Mouse (Mus musculus) Patski (cell line): ENCODE measurements around the gene Astn2. TPM values are rescaled to one million over a fixed set of nuclear protein-coding genes. Genes with fewer than 3 reads are reported as not detected.
A peak's percentile ranks its signal among the peaks of the same experiment; 100 is the strongest.

Experiments
- ATAC-seq: fragments of 100-300 bp; one replicate; pipeline ENCODE4 v1.8.0; 2021
- CTCF ChIA-PET: fragments of 350-600 bp; sonication (Branson Sonifier 250); formaldehyde crosslinking; loops from one replicate; lab custom pipeline; 2022; ENCODE audit warnings: inconsistent platforms; lab: Charles Lee
- POLR2A ChIA-PET: fragments of 350-600 bp; sonication (Branson Sonifier 250); formaldehyde crosslinking; loops from one replicate; lab custom pipeline; 2022; ENCODE audit warnings: antibody characterized with exemption, inconsistent platforms; lab: Charles Lee
- DNase-seq: peaks from one replicate; pipeline ENCODE4 v3.0.0-alpha.2; 2011; ENCODE audit warnings: low read depth, low spot score
- H3K27me3 ChIP-seq: fragments of 371-371 bp; one replicate; pipeline ENCODE4 v1.5.1; 2021
- CTCF ChIP-seq: fragments of 100-300 bp; IDR thresholded peaks from one replicate; pipeline ENCODE4 v1.5.1; 2021
- in situ Hi-C: fragments of 300-500 bp; cut with MboI; formaldehyde crosslinking; loops from 3 replicates; pipeline ENCODE4 v1.11.1; 2018; ENCODE audit warnings: low pct_unique_long_range_greater_than_20kb, mixed read lengths
- polyA plus RNA-seq: library from polyadenylated mRNA; unstranded; gene quantifications from one replicate; pipeline ENCODE4 v1.2.3, GENCODE M21; 2021

Astn2 gene
- polyA plus RNA-seq, 1 experiment from 2014 or later: 0.19 TPM

DNA sequence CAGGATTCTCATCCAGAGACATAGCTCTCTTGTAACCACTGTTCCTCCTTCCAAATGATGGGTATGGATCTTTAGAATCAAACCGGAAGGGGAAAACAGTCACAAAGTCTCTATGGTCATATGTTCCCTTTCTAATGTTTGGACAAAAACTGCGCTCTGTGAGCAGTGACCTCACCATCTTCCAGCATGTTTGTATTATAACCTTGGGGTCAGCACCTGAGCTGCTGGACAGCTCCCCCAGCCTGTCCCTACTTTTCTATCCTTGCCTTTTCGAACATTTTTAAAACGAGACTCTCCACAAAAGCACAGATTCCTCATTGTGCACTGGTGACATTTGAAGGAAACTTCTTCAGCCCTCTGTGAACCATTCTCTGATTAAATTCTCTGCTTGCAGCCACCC, 5.3 kb downstream of the Astn2 start:
- ATAC-seq: no peak
- CTCF ChIA-PET: no interaction called here
- POLR2A ChIA-PET: no interaction called here
- DNase-seq: no peak
- in situ Hi-C loops: no loop called here
- TF ChIP-seq CTCF: no peak
- peaks cover 15% of the 10 kb centered on the region for H3K27me3 ChIP-seq

- no peak for TF ChIP-seq CTCF
- ChIA-PET CTCF (no interaction called here), POLR2A (no interaction called here)
- peaks cover 4% of the 10 kb centered on the region for H3K27me3 ChIP-seq
- ATAC-seq: no peak
- no peak for DNase-seq
- in situ Hi-C loops: no loop called here
These were observed 7.2 kb downstream of the Astn2 start for GRCm38 (mm10) chr4:66397216-66397615.

DNA sequence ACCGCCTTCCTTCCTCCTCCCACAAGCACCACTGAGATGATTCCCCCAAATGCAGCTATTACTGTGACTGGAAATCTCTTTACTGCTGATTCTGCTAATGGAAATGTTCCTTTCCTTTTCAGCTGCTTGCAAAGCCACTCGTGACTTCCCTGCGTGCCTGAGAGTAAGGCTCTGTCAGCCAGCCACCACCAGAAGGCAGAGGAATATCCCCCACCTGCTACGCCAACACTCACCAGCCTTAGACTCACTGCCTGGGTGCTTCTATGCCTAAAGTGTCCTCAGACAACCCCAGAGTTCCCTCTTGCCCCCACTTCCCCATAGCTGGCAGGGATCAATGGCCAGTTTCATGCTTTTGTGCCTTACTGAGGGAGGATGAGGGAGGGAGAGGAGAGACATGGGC, 11.1 kb downstream of the Astn2 start:
- ChIA-PET POLR2A (no interaction called here), CTCF (no interaction called here)
- no peak for TF ChIP-seq CTCF
- no peak for DNase-seq
- ATAC-seq: no peak
- H3K27me3 ChIP-seq: no peaks in the 10 kb centered on the region
- in situ Hi-C loops: no loop called here

DNA sequence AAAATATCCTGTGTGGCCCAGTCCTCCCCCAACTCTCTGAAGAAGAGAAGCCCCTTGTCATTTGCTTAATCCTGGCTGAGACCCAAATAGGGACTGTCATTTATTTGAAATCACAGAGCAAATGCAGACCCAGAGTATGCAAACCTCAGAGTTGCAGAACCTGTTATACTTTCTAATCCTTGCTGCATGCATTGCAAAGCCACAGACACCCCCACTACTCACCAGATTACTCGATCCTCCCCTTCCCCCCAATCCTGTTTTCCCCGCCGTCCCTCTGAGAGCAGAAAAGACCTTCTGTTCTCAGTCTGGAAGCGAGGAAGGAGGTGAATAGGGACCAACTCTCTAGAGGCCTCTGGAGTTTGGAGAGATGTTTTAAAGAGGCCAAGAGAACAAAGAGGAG, 13.9 kb downstream of the Astn2 start:
- ATAC-seq (no peak), DNase-seq (no peak)
- no peaks in the 10 kb centered on the region for H3K27me3 ChIP-seq
- in situ Hi-C loops: no loop called here
- ChIA-PET POLR2A (no interaction called here), CTCF (interaction anchor here (1.0 kb wide), 1 partner anchor 13 kb away, joined by 4 read pairs; no protein-coding TSS in a partner anchor)
- TF ChIP-seq CTCF: no peak

DNA sequence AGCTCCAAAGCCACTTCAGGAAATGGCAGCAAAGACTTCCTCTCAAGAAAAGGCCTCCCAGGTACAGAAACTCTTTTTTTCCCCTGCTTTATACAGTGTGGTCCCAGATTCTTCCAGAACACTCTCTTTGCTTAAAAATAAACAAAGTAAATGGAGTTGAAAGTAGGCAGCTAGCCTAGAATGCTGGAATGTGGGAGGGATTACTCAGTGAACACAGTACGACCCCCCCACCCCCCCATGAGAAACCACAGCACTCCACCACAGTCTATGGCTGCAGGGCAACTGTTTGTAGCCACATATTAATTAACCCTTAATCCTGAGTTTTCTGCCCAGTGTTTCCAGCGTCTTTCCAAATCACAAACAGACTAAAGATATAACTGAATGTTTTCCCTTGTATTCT, 25.8 kb downstream of the Astn2 start:
- POLR2A ChIA-PET: interaction anchor here (1.2 kb wide), 1 partner anchor 8 kb away, joined by 3 read pairs; no protein-coding TSS in a partner anchor
- no peaks in the 10 kb centered on the region for H3K27me3 ChIP-seq
- in situ Hi-C loops: no loop called here
- ATAC-seq (peak; percentile 39), DNase-seq (no peak)
- CTCF ChIA-PET: no interaction called here
- TF ChIP-seq CTCF: no peak

GRCm38 (mm10) chr4:66370557-66371071, 33.8 kb downstream of the Astn2 start:
- no peaks in the 10 kb centered on the region for H3K27me3 ChIP-seq
- no peak for DNase-seq
- no peak for TF ChIP-seq CTCF
- ChIA-PET POLR2A (interaction anchor here (1.4 kb wide), 1 partner anchor 9 kb away, joined by 3 read pairs; no protein-coding TSS in a partner anchor), CTCF (interaction anchor here (1.2 to 1.3 kb wide), 2 partner anchors 13 to 19 kb away, joined by 3 read pairs; no protein-coding TSS in a partner anchor)
- no peak for ATAC-seq
- in situ Hi-C loops: no loop called here

DNA sequence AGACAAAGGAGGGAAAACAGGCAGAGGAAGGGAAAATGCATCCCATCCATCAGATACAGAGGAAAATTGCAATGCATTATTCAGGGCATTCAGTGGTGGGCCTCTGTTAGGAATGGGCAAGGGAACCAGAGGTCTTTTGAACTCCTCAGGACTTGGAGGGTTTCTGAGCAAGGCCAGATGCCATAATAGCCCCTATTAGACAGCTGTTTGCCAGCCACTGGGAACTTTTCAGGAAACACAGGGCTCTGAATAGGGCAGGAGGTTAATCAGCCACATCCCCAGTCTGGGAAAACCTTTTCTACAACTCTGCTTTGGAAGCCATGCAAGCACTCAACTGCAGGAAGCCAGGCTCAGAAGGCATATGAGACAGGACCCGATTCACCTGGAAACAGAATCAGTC, 38.9 kb downstream of the Astn2 start:
- in situ Hi-C loops: no loop called here
- DNase-seq (no peak), ATAC-seq (no peak)
- CTCF ChIA-PET: no interaction called here
- no peaks in the 10 kb centered on the region for H3K27me3 ChIP-seq
- TF ChIP-seq CTCF: no peak
- POLR2A ChIA-PET: no interaction called here

DNA sequence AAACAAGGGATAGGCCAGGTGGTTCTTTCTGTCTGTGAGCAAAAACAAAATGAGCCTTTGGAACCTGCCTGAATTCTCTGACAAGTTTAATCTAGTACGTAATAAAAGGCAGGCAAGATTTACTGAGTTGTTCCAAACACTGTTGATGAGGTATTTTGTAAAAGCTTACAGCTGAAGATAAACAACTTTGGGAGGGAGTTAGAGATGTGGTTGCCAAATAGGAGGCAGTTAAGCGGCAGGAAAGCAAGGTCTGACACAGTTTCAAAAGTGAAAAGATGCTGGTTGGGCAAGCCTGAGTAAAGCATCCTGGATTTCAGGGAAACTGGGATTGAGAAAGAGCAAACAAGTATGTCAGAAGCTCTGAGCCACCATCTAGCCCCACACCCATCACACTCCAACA, 59.8 kb downstream of the Astn2 start:
- POLR2A ChIA-PET: no interaction called here
- no peaks in the 10 kb centered on the region for H3K27me3 ChIP-seq
- ATAC-seq (no peak), DNase-seq (no peak)
- in situ Hi-C loops: no loop called here
- CTCF ChIA-PET: no interaction called here
- no peak for TF ChIP-seq CTCF

DNA sequence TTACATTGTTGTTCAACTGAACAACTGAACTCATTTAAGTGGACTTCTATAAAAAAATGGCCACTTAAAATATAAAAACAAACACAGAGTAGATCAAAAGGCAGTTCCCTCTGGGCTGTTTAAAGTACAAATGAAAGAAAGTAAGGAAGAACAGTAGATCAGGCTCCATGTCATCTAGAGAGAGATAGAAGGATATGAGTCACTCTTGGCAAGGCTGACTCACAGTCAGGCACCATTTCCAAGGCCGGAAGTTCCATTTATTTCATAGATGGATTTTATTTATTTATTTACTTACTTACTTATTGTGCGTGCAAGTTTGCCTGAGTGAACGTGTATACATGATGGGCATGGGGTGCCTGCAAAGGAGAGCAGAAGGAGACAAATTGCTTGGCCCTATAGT, 67.0 kb downstream of the Astn2 start:
- peak; percentile 57 for ATAC-seq
- POLR2A ChIA-PET: no interaction called here
- in situ Hi-C loops: no loop called here

DNA sequence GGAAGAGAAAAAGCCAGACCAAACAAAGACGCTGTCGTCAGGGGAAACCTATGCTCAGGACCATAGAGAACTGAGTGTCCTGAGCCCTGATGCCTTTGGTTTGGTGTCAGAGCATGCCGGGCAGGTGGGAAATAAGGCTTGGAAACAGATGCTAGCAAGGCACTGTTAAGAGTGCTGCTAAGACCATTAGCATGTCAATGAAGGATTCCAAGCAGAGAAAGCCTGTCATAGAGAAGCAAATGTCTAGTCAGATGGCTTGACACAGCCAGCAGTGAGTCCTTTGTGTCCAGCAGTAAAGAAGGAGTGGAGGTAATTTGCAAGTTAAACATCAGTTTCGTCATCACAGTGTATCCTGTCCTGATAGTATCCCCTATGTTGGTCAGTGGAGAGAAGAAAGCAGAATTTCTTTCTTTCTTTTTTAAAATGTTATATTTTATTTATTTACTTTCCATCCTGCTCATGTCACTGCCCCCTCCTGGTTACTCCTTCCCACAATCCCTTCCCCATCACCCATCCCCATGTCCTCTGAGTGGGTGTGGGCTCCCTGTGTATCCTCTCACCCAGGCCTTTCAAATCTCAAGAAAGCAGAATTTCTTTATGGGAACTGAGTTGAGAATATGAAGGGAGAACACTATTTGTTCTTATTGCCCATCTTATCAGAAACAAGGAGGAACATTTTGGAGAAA, 73.7 kb downstream of the Astn2 start:
- ChIA-PET POLR2A (no interaction called here), CTCF (no interaction called here)
- in situ Hi-C loops: no loop called here
- no peak for TF ChIP-seq CTCF
- ATAC-seq (no peak), DNase-seq (no peak)
- no peaks in the 10 kb centered on the region for H3K27me3 ChIP-seq

More for the DNA sequence above, 67.0 kb downstream of the Astn2 start:
- peak; percentile 27 for DNase-seq
- H3K27me3 ChIP-seq: no peaks in the 10 kb centered on the region
- CTCF ChIA-PET: no interaction called here
- TF ChIP-seq CTCF: no peak

- H3K27me3 ChIP-seq: no peaks in the 10 kb centered on the region
- ATAC-seq (no peak), DNase-seq (no peak)
- CTCF ChIA-PET: no interaction called here
- POLR2A ChIA-PET: no interaction called here
- in situ Hi-C loops: no loop called here
- TF ChIP-seq CTCF: no peak
These were observed 83.4 kb downstream of the Astn2 start for GRCm38 (mm10) chr4:66321051-66321450.
